Mouse (Mus musculus): ENCODE data around the gene Arpc4.

Arpc4 gene

GRCm38 (mm10) chr6:113404649-113405448 is 26.9 kb downstream of the Arpc4 start:
- no peak for DNase-seq (ENCODE audit: low spot score in 2 of 2)

- DNase-seq (ENCODE audit: low spot score in 2 of 2), result peak; percentile 61 to 73
Measured at GRCm38 (mm10) chr6:113405483-113405882, 27.6 kb downstream of the Arpc4 start.

- DNase-seq (ENCODE audit: low spot score in 2 of 2), result no peak
Measured at GRCm38 (mm10) chr6:113406683-113407082, 28.8 kb downstream of the Arpc4 start.

GRCm38 (mm10) chr6:113410001-113410400 is 32.1 kb downstream of the Arpc4 start:
- no peak for DNase-seq (ENCODE audit: low spot score in 2 of 2)

GRCm38 (mm10) chr6:113416416-113416815 is 38.5 kb downstream of the Arpc4 start:
- no peak for DNase-seq (ENCODE audit: low spot score in 2 of 2)

GRCm38 (mm10) chr6:113418441-113419198 is 40.7 kb downstream of the Arpc4 start:
- peak in 1 of 2 experiments; percentile 36 for DNase-seq (ENCODE audit: low spot score in 2 of 2)

GRCm38 (mm10) chr6:113419199-113419587 is 41.3 kb downstream of the Arpc4 start, which contains the start of gene Rpusd3:
Gene Rpusd3 (minus strand): TSS chr6:113419340.
- DNase-seq (ENCODE audit: low spot score in 2 of 2), result peak; percentile 96 to 99

GRCm38 (mm10) chr6:113423000-113423399 is 45.1 kb downstream of the Arpc4 start:
- DNase-seq (ENCODE audit: low spot score in 2 of 2), result no peak

- no peak for DNase-seq (ENCODE audit: low spot score in 2 of 2)
Measured at GRCm38 (mm10) chr6:113424187-113424586, 46.3 kb downstream of the Arpc4 start.

GRCm38 (mm10) chr6:113426696-113427095 is 48.8 kb downstream of the Arpc4 start:
- DNase-seq (ENCODE audit: low spot score in 2 of 2), result no peak

- DNase-seq (ENCODE audit: low spot score in 2 of 2), result no peak
Measured at GRCm38 (mm10) chr6:113427397-113427796, 49.5 kb downstream of the Arpc4 start.

- DNase-seq (ENCODE audit: low spot score in 2 of 2), result no peak
Measured at GRCm38 (mm10) chr6:113428006-113428405, 50.1 kb downstream of the Arpc4 start.

- DNase-seq (ENCODE audit: low spot score in 2 of 2), result no peak
Measured at GRCm38 (mm10) chr6:113429965-113430364, 52.0 kb downstream of the Arpc4 start.

GRCm38 (mm10) chr6:113430846-113431245 is 52.9 kb downstream of the Arpc4 start:
- no peak for DNase-seq (ENCODE audit: low spot score in 2 of 2)

- no peak for DNase-seq (ENCODE audit: low spot score in 2 of 2)
Measured at GRCm38 (mm10) chr6:113431801-113432200, 53.9 kb downstream of the Arpc4 start.

- DNase-seq (ENCODE audit: low spot score in 2 of 2), result no peak
Measured at GRCm38 (mm10) chr6:113433661-113434060, 55.7 kb downstream of the Arpc4 start.

- DNase-seq (ENCODE audit: low spot score in 2 of 2), result no peak
Measured at GRCm38 (mm10) chr6:113434691-113435090, 56.8 kb downstream of the Arpc4 start.

- no peak for DNase-seq (ENCODE audit: low spot score in 2 of 2)
Measured at GRCm38 (mm10) chr6:113435664-113436205, 57.8 kb downstream of the Arpc4 start, which contains the start of gene Cidec. Gene Cidec (minus strand): TSS chr6:113435760.

GRCm38 (mm10) chr6:113437135-113437534 is 59.2 kb downstream of the Arpc4 start:
- DNase-seq (ENCODE audit: low spot score in 2 of 2), result no peak

GRCm38 (mm10) chr6:113438721-113439430 is 61.0 kb downstream of the Arpc4 start:
- no peak for DNase-seq (ENCODE audit: low spot score in 2 of 2)
